Mouse (Mus musculus): ENCODE measurements around the gene Gprc6a.

The Gprc6a gene

DNA sequence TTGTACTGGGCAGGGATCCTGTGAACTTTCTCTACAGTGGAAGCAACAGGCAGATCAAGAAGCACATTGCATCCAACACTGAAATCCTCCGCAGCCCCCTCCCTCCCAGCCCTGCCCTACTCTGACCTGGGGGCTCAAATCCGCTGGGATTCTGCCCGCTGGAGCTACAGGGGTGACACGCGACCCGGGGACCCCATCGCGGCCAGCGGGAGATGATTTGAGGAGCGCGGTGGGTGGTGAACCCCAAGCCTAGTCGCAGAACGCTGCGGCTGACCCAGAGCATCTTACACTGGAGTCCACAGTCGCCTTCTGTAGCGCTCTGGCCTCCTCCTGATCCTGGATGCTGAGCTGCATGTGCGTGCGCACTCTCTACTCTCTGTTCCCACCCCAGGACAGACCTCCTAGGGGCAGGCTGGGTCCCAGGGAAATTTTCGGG, 41.1 kb downstream of the Gprc6a start, which contains the start of gene Fam162b:
Fam162b (minus strand) TSS at position 379 of the 436 bp plus-strand sequence.
- no peak for DNase-seq (ENCODE audit: low spot score)

DNA sequence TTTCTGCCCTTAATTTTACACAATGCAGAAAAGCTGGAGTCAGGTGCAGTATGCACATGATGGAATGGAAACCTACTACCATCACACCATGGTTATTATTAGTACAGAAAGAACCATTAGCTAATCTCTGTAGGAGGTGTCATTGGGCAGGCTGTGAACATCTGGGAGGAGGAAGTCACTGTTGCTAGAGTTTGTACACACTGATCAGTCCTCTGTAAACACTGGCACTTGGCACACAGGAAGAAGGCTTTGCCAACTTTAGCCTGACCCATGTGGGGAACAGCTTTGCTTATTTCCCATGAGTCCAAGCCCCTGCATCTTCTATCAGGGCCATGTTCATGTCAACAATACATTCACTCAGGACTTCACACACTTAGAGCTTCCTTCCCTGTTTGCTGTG, 46.3 kb downstream of the Gprc6a start:
- no peak for DNase-seq (ENCODE audit: low spot score)

DNA sequence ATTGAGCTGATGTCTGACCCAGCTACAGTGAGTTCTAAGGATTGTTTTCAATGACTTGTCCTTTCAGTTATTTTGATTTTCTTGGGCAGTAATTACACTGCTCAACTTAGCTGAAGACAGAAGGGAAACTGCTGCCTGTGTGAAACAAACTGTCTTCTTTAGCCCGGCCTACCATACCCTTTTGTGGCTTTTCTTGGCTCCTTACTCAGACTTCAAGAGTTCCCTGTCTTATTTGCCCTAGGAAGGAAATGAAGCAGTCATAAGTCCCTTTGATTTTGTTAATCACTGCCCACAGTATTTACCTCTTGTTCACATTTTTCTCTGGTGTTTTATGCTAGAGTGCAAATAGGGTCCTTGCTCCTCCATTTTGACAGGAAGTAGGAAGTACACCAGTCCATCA, 46.9 kb downstream of the Gprc6a start:
- no peak for DNase-seq (ENCODE audit: low spot score)

DNA sequence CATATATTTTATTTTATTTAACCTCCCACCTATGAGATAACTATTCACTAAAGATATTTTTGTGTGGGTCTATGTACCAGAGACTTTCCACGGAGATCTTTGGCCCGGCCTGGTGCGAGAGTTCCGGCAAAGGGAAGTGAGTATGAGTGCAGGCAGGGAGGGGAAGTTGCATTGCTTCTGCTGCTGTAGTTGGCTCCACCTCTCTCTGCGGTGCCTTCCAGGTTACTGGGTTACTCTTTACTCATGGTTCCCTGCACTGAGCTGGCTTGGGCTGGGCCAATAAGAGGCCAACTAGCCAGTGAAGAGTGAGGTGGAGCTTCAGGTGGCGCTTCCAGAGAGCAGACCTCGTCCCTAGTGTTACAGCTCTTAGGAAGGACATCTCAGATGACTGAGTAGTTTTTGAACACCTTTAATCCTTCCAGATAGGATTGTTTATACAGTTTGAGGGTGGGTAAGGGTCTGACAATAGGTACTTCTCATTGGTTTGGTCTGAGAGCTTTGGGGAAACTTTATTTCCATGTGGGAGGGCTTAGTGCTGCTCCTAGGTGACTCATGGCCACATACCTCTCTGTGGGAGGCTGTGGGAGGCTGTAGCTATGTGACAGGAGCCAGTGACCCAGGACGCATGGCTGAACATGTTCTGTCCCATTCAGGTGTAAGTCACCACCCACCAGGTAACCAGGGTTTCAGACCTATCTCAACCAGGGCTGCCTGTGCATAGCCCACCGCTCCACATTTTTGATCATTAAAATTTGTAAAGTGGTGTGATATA, 59.9 kb downstream of the Gprc6a start:
- DNase-seq (ENCODE audit: low spot score): no peak

Data from spleen, adult 12 weeks (tissue).